Mouse (Mus musculus) ES-E14 (cell line): ENCODE measurements around the gene Angptl7. TPM values are rescaled to one million over a fixed set of nuclear protein-coding genes. Genes with fewer than 3 reads are reported as not detected.

Experiments used
- DNase-seq: peaks from one replicate; pipeline ENCODE4 v3.0.0-alpha.2; 2013; ENCODE audit warnings: low read depth, low spot score
- H3K27ac ChIP-seq: 2 replicates; pipeline ENCODE4 v1.5.1; 2012; ENCODE audit warnings: low read depth, mild to moderate bottlenecking, low read length, moderate library complexity, mixed read lengths; ENCODE audit not compliant: poor library complexity, insufficient read depth, severe bottlenecking
- H3K36me3 ChIP-seq: 2 replicates; pipeline ENCODE4 v1.6.1; 2012; ENCODE audit warnings: mild to moderate bottlenecking, low read length, moderate library complexity, mixed read lengths; ENCODE audit not compliant: control insufficient read depth, poor library complexity, insufficient read depth, severe bottlenecking
- H3K4me1 ChIP-seq, 2 experiments: fragments of 150-350 bp in 1 of 2; sonication (generic) in 1 of 2; 2 replicates each; pipeline ENCODE4 v1.6.1; 2012; ENCODE audit warnings: low read length in 2 of 2, mild to moderate bottlenecking in 1 of 2, mixed read lengths in 1 of 2; ENCODE audit not compliant: control insufficient read depth in 2 of 2, insufficient read depth in 2 of 2, poor library complexity in 1 of 2
- H3K4me3 ChIP-seq, 2 experiments: fragments of 150-350 bp in 1 of 2; sonication (generic) in 1 of 2; 2 replicates each; pipeline ENCODE4 v1.5.1; 2012; ENCODE audit warnings: low read length in 2 of 2, low read depth in 1 of 2, mild to moderate bottlenecking in 1 of 2, mixed read lengths in 1 of 2; ENCODE audit not compliant: insufficient read depth in 1 of 2, poor library complexity in 1 of 2, severe bottlenecking in 1 of 2
- H3K9ac ChIP-seq: 2 replicates; pipeline ENCODE4 v1.6.1; 2012; ENCODE audit warnings: low read depth, mild to moderate bottlenecking, low read length, mixed read lengths; ENCODE audit not compliant: poor library complexity, insufficient read depth, severe bottlenecking
- H3K9me3 ChIP-seq: fragments of 150-350 bp; sonication (generic); 2 replicates; pipeline ENCODE4 v1.6.1; 2012; ENCODE audit warnings: low read depth, mild to moderate bottlenecking, low read length; ENCODE audit not compliant: control insufficient read depth, insufficient read depth
- CHD2 ChIP-seq: IDR thresholded peaks from 2 replicates; pipeline ENCODE4 v1.6.1; 2014; ENCODE audit warnings: mild to moderate bottlenecking, low read depth, low read length, inconsistent platforms
- HCFC1 ChIP-seq: IDR thresholded peaks from 2 replicates; pipeline ENCODE4 v1.6.1; 2012; ENCODE audit warnings: low read length, inconsistent platforms, borderline replicate concordance; ENCODE audit not compliant: insufficient read depth
- MAFK ChIP-seq: IDR thresholded peaks from 2 replicates; pipeline ENCODE4 v1.6.1; 2014; ENCODE audit warnings: mild to moderate bottlenecking, low read depth, low read length, inconsistent platforms; ENCODE audit not compliant: insufficient read depth
- ZC3H11A ChIP-seq: IDR thresholded peaks from 2 replicates; pipeline ENCODE4 v1.6.1; 2012; ENCODE audit warnings: low read depth, mild to moderate bottlenecking, inconsistent platforms, low read length, borderline replicate concordance
- ZNF384 ChIP-seq: IDR thresholded peaks from 2 replicates; pipeline ENCODE4 v1.6.1; 2012; ENCODE audit warnings: low read depth, low read length, inconsistent platforms
- in situ Hi-C, 2 experiments: fragments of 600-800 bp; cut with MboI; formaldehyde crosslinking; loops; one replicate each; pipeline ENCODE4 v1.15.1; 2025; ENCODE audit warnings: low sequenced_read_pairs in 2 of 2, inconsistent platforms in 1 of 2; ENCODE audit not compliant: unreplicated experiment in 2 of 2
- total RNA-seq: library from RNA; depleted of rRNA; stranded (reverse); fragments of 300-350 nt; gene quantifications from 2 replicates; pipeline ENCODE4 v1.2.3, GENCODE M21; 2012

The Angptl7 gene
- total RNA-seq, 1 experiment = 0.13 TPM

DNA sequence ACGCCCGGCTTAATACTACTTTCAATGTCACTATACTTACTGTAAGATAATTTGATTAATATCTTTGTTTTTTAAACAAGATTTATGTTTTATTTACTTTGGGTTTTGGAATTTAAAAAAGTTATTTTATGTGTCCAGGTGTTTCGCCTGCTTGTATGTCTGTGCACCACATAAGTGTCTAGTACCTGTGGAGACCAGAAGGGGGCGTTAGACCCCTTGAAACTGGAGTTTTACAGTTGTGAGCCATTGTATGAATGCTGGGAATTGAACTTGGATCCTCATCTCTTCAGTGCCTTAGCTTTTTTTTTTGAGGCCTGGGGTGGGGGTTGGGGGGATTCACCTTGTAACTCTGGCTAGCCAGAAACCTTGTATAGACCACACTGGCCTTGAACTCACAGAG lies 38.5 kb downstream of the Angptl7 start:
- TF ChIP-seq ZC3H11A = no peak
- TF ChIP-seq ZNF384 = no peak; the same call in 1 of the 2 replicates
- TF ChIP-seq MAFK = no peak
- TF ChIP-seq CHD2 = no peak
- TF ChIP-seq HCFC1 = no peak
- DNase-seq = no peak
- Histone ChIP-seq H3K9ac (no peak overlapping the region), H3K36me3 (peaks cover 53% of the 10 kb centered on the region), H3K4me3 (no peak overlapping the region), H3K27ac (no peak overlapping the region), H3K4me1 (no peaks in the 10 kb centered on the region), H3K9me3 (no peaks in the 10 kb centered on the region)
- in situ Hi-C loops = no loop called here

DNA sequence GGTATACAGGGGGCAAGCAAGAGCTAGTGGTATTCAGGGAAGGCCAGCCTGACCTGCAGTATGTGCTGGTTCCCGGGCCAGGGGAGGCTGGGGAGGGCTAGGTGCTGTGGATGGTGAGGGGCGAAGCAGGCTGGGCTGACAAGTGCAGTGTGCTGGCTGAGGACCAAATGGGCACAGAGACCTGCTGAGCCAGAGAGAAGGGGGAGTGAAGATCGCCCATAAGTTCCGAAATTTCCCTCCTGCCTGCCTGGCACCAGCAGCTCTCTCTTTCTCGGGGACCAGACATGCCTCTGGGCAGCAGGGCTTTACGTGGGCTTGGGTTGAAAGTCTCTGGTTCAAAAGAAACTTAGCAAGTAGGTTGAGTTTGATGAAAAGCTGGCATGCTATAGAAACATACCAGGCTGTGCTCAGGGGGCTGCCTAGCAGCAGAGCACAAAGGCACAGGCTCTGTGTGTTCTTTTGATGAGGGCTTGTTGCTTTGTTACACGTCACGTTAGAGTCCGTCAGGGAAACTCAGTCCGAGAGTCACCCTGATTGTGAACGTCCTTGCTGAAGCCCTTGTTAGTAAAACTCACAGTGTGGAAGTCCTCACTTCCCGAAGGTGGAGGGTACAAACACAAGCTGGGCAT lies 39.5 kb downstream of the Angptl7 start:
- TF ChIP-seq HCFC1 = no peak
- TF ChIP-seq MAFK = no peak
- TF ChIP-seq ZNF384 = no peak
- no peak for TF ChIP-seq CHD2
- TF ChIP-seq ZC3H11A = no peak
- no peak for DNase-seq

DNA sequence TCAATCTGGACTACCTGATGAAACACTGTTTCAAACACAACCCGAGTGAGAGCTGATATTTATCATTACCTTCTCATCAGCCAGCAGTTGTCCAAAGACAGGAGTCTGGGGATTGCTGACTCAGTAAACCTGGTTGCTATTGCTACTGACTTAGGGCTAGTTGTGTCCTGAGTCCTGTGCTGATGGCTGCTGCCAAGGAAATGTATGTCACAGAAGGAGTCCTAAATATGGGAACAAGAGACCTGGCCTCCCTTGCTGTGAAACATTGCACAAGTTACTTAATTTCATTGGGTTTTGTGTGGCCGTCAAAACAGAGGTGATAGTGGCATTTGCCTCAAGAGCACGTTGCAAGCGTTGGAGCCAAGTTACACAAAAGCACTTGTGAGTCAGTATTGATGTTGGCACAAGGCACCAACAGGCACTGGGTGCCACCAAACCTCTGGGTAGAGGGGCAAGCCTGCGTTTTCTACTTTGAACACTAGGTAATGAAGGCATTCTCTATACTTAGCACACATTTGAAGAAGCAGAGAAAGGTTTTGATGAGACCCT lies 44.7 kb downstream of the Angptl7 start:
- no peak overlapping the region for H3K4me3 ChIP-seq
- peaks cover 51% of the 10 kb centered on the region for H3K36me3 ChIP-seq
- no peak for DNase-seq
- no peak overlapping the region for H3K27ac ChIP-seq
- in situ Hi-C loops = no loop called here
- H3K4me1 ChIP-seq = no peaks in the 10 kb centered on the region
- TF ChIP-seq HCFC1 = no peak
- no peak for TF ChIP-seq MAFK
- TF ChIP-seq CHD2 = no peak
- TF ChIP-seq ZNF384 = no peak
- TF ChIP-seq ZC3H11A = no peak
- H3K9me3 ChIP-seq = no peaks in the 10 kb centered on the region
- H3K9ac ChIP-seq = no peak overlapping the region

More for the DNA sequence above, 39.5 kb downstream of the Angptl7 start:
- H3K27ac ChIP-seq = no peak overlapping the region
- H3K9ac ChIP-seq = no peak overlapping the region
- no peaks in the 10 kb centered on the region for H3K4me1 ChIP-seq
- peaks cover 57% of the 10 kb centered on the region for H3K36me3 ChIP-seq
- no peak overlapping the region for H3K4me3 ChIP-seq
- no peaks in the 10 kb centered on the region for H3K9me3 ChIP-seq
- in situ Hi-C loops = no loop called here

DNA sequence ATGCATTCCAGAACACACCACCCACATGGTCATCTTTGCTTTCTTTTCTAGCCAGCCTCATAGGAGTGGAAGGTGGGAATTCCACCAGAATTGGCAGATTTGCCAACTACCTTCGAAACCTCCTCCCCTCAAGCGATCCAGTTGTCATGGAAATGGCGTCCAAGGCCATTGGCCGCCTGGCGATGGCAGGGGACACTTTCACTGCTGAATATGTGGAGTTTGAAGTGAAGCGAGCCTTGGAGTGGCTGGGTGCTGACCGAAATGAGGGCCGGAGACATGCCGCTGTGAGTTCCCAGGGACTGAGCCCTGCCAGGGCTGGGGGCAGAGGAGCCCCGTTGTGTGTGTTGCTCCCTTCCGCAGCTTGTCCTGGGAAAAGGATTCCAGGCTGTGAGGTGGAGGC lies 46.6 kb downstream of the Angptl7 start:
- Histone ChIP-seq H3K4me3 (no peak overlapping the region), H3K9me3 (no peaks in the 10 kb centered on the region), H3K36me3 (peaks cover 42% of the 10 kb centered on the region), H3K9ac (no peak overlapping the region), H3K4me1 (no peaks in the 10 kb centered on the region), H3K27ac (no peak overlapping the region)
- no peak for DNase-seq
- in situ Hi-C loops = no loop called here
- TF ChIP-seq CHD2 (no peak), MAFK (no peak), ZNF384 (no peak), ZC3H11A (no peak), HCFC1 (no peak)
